Mouse (Mus musculus) adipocyte (in vitro differentiated cells): ENCODE results near the gene Pip4k2a.
"Not testable (repeated sequence)": the region's sequence is repeated elsewhere in the genome, so short reads cannot be mapped to it uniquely, and the experiment has no call there.

ENCODE experiments used
- DNase-seq: peaks from one replicate; pipeline ENCODE4 v3.0.0-alpha.2; 2016; ENCODE audit warnings: low spot score

The Pip4k2a gene

DNA sequence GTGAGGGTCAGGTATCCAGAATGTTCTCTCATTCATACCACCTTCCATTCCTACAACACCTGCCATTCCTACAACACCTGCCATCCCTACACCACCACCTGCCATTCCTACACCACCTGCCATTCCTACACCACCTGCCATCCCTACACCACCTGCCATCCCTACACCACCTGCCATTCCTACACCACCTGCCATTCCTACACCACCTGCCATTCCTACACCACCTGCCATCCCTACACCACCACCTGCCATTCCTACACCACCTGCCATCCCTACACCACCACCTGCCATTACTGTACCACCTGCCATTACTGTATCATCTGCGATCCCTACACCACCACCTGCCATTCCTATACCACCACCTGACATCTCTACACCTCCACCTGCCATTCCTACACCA, 104.6 kb downstream of the Pip4k2a start:
- DNase-seq, result not testable (repeated sequence)

DNA sequence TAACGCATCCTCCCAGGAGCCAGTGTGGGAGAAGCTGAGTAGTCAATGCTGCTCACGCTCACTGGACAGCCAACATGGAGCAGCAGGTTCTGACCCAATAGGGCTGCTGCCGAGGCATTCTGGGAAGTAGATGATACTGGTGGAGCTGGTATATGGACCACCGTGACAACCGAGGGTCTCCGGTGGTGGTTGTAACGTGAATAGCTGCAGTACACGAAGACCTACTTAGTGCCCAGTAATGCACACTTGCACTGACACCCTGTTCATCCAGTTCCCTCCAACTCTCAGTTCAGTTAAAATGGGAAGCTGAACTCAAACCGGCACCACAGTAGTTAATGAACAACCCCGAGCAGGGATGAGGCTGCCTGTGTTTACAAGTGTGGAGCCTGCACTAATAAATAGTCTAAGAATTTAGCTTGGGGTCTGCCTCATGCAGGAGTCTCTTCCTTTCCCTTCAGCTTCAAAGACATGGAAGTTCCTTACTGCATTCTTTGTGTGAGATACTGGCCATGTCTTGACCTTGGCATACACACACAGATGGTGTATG, 105.9 kb downstream of the Pip4k2a start:
- DNase-seq, result no peak

DNA sequence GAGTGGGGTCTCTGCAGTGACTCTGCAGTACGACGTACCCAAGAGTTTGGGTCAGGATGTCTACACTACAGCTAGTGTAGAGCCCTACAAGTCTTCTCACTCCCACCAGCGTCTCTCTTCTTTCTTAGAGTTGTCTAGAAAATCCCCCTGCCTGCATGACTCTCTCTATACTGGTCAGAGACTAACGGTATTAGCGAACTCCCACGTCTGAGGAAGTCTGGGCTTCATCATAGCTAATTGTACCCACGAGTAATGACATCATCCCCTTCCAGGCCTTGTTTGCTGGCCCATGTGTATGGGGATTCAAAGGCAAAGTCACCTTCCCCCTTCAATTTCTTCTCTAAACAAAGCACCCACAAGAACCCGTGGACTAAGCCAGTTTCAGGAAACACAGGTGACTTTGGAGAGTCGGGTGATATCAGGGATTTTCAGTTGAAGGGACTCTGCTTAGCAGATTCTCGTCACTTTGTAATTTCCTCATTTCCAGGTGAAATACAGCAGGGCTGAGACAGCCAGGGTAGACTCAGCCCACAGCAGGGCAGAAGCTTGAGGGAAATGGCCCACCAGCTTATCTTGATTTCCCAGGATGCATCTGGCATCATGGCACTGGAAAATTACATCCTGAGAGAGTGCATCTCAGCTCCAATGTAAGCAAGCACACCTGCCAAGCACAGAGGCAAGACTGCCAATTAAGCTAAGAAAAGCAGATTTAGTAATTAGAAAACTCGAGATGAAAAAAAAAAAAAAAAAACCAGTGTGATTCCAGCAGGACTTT, 107.5 kb downstream of the Pip4k2a start:
- no peak for DNase-seq

DNA sequence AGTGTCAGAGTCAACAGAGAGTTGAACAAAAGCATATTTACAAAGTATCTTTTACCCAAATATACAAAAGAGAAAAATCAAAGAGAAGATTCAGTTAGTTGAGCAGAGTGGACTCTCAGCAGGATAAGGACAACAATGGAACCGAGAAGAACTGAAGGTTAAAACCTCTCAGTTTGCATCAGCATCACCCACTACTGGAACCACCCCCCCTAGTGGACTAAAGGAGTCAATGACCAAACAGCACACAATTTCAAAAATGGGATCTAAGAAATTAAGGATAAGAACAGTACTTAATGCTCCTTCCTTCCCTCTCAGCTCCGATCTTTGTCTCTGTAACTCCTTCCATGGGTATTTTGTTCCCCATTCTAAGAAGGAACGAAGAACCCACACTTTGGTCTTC, 113.6 kb downstream of the Pip4k2a start:
- no peak for DNase-seq

DNA sequence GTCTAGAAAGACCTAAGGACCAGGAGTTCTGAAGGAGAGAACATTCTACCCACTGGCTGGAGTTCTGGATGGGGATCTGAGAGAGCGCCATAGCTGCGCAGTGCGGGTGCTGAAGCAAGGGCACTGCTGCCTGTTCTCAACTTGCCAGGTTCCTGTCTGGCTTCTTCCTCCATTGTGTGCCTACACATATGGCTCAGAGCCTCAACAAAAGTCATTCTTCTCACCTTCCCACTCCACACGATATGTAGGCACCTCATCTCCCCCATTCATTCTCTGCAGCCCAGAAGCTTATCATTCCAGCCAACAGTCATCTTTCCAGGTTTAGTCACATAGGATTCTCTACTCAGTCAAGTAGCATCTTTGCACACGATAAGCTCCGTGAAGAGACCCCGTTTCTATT, 123.3 kb downstream of the Pip4k2a start:
- no peak for DNase-seq

DNA sequence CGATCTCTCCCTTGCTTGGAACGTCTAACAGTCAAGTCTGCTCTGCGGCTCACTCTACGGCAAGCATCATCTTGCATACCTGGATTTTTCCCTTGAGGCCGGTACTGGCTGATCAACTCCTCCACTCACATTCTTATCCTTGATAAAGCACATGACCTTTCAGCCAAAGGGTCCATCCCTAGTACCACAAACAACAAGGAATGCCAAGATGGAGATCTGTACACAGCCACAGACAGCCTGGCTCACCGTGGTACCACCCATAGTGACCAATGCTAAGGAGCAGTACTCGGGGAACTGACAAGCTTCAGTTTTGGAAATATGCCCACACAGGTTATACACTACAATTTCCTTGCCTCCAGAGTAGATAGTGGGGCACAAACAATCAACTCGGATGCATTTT, 123.9 kb downstream of the Pip4k2a start:
- no peak for DNase-seq

DNA sequence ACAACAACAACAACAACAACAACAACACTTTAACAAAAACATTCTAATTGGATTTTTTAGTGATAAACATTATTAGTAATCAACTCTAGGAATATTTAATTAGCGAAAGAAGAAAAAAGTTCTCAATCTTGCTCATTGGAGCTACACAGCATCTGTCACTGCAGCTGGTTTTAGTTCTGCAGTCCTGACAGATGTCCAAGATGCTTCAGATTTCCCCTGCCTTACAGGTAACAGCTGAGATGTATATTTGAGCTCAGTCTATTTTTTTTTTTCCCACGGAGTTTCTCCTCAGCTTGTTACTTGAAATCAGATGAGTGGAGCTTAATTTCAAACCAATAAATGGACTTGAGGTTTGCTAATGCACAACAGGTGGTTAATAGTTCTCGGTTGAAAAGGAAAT, 124.5 kb downstream of the Pip4k2a start:
- no peak for DNase-seq

DNA sequence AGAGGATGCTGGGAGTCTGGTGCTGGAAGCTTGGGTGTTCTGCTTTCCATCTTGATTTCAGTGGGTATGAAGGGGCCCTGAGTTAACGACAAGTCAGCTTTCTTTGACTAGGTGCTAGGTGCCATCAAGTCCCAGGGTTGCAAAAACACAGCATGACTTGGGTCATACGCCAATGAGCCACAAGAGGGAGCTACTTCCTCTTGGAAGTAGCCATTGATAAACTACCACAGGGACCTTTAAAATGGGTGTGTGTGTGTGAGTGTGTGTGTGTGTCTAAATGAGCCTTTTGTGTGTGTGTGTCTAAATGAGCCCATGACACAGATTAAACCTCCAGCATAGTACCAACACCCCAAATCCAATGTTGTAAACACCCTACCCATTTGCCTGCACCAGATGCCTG, 125.1 kb downstream of the Pip4k2a start:
- DNase-seq, result peak; percentile 77

DNA sequence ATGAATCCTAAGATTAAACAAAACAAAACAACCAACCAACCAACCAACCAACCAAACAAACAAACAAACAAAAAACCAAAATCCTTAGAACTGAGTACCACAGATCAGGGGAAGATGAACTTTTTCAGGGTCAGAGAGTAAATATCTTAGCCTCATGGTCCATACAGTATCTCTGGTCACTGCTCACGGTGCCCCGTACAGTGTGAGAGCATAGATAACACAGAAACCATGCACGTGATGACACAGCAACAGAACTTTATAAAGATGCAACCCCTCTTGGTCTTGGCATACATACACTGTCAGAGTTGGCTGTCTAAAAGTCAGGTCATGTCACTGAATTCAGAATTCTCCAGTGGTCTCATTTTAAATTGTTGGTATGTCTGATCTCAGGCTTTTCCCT, 126.8 kb downstream of the Pip4k2a start:
- no peak for DNase-seq

DNA sequence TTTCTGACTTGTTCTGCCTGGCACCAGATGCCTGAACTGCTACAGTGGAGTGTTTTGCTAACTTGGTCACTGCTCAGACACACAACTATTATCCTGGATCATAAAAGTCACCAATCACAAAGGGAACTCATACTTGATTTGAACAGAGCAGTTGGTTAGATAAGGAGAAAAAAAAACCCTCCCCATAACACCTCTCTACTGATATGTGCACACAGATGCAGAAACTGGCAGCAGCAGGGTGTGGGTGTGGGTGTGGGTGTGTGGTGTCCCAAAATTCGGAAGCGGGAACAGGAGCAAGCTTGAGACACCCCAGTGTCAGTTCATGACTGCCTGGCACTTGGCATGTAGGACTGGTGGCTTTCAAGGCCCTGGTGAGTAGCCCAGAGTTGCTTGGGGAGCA, 130.9 kb downstream of the Pip4k2a start:
- no peak for DNase-seq

DNA sequence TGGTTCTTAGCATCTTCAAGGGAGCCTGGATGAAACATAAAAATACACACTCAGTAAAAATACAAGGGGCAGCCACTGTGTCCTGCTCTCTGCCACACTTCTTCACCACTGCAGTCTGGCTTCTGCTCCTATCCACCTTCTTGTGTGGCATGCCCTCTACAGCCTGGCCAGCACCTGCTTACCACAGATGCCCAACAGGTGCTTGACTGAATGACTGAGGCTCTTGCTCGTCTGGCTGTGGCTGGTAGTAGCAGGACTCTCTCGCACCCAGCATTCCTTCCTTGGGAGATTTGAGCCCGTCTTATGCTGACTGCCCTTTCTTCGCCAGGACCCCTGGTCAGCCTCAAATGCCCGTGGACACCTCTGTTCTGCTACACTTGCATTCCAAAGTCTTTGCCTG, 133.2 kb downstream of the Pip4k2a start:
- DNase-seq, result no peak

DNA sequence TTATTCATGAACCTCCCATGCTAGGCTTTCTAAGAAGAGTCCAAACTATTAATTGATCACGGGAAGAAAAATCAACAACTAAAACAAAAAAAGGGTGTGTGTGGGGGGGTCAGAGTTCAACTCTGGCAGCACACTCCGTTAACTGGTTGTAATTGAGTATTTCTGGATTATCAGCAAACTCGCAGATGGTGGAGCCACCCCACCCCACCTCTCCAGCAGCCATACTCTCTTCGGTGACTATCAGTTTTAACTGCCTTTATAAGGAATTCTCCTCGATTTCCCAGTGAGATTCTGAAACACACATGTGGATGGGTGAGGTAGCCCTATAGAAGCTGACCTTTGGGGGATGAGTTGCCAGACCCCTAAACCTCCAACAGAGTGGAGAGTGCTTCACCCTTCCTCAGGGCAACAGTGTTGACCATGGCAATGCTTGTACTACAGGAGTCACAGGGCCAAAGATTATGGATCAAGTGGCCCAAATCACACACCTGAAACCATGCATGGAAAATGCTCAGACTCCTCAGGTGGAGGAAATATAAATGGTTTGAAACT, 136.2 kb downstream of the Pip4k2a start:
- DNase-seq, result no peak

DNA sequence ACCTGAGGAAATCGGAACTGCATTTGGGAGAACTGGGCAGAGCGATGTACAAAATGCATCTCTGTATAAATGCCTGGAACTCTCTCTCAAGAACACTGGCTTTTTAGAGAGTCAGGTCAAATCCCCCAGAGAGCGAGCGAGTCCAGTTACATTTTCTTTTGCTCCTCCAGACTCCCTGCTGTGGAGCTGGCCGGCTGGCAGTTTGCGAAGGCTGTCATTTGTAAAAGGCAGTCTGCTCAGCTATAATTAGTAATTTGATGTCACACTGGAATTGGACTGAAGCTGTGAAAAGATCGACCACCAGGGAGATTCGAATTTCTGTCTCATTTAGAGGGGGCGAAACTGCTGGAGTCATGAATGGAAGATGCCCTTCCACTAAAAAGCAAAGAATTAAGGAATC, 137.2 kb downstream of the Pip4k2a start:
- DNase-seq, result no peak

DNA sequence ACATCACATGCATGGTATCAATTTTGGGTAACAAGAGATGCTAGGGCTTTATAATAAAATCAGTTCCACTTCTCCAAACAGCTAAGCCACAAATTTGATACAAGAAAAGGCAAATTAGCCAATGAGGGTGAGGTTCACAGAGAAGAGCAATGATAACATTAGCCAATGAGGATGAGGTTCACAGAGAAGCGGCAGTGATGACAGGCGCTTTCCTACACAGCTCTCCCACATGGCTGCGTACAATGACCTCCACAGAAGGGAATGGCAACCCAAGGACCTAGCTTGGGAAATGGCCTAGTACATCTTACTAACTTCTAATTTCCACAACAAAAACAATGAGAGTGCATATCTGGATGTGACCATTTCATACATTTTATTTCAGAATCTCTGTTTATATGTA, 140.0 kb downstream of the Pip4k2a start:
- no peak for DNase-seq

DNA sequence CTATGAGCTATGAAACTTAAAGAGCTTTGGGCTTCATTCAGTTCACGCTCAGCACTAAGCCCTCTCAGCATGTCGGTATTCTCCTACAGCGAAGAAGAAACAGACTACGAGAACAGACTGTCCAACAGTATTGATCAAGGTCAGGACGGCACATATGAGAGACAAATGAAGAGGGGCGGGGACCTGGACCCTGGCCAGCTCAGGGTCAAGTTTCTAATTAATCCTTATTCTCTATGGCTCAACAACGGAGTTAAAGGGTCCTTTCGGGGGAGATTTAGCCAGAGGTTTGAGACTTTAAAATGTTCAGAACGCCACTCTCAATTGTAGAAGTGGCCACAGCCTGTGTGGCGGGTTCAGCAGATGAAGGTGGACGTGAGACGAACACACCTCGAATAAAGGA, 141.5 kb downstream of the Pip4k2a start:
- DNase-seq, result no peak

DNA sequence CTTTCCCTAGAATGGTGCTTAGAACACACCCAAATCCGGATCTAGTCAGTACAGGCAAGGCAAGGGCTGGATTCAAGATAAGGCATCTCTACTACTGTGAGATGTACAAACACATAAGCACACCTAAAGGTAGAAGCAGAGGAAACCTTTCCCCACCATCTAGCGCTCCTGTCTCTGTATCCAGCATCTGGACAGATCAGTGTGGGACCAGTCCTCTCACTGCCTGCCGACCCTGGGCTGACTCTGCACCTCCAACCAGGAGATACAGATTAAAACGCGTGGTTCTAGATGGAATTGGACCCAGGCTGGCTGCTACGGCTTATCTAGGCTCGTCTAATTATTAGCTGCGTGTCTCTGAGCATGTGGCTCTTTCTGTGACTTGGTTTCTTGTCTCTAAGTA, 142.7 kb downstream of the Pip4k2a start:
- no peak for DNase-seq

DNA sequence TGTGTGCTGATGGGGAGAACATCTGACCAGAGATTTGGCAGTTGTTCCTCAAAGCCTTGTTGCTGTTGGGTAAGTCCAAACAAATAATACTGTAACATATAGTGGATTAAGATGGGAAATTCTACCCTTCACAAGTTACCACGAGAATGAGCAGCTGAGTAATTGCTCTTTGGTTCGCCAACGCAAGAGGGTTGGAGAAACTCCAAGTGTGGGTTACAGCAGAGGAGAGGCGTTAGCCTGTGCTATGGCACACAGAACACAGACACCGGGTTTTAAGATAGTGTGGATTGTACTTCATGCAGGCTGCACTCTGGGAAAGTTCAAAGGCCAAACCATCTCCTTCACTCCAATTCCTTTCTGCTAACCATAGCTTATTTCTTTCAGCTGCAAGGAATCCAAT, 144.6 kb downstream of the Pip4k2a start:
- DNase-seq, result peak; percentile 6

DNA sequence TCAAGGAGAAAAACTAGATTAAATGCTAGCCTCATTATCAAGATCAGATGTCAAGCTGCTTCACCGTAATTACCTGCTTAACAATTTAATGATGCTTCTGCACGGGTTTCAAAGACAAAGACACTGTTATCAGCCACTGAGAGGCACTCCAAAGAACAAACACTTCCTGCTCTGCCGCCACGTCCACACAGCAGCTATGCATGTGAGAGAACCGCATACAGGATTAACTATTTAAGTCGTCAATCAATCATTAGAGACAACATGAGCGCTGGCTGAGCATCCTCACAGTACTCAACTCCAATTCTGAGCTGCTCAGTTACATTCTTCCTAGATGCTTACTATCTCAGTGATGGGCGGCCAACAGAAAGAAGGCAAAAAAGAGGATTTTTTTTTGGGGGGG, 147.3 kb downstream of the Pip4k2a start:
- no peak for DNase-seq

DNA sequence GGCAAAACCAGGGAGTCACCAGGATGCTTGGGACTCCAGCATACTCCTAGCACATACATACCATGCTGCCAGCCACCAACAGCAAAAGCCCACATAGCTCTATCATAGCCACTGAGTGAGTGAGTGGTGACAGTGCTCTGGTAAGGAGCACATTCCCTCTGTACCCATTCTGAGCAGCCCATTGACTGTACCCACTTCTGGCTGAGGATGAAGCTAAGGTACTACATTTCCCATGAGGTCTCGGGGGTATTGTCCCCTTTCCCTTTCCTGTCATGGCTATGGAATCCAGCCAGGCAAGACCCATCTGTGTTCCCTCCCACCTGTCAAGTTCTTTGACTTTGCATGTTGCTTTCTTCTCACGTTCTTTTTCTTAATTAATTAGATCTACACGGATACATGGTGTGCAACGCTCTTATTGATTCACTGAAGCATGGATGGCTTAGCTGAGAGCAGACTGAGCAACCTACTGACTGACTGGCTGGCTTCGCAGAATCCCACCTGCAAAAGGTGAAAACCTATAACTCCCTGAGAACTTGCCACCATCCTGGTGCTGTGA, 149.8 kb downstream of the Pip4k2a start:
- no peak for DNase-seq

DNA sequence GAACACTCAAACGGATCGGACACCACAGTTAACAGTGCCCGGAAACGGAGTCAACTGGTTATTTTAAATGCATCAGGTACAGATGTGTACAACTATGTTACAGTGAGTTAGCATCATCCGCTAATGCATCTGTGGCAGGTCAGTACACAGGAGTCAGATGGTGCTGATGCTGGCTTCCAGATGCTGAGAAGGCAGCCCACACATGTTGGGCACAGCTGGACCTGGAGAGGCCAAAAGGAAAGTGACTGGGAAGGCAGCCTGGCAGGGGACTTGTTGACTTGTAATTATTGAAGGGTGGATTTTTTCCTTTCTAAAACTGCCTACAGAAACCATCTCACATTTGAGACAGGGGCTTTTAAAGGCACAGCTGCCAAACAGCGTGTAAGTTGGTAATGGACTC, 155.4 kb downstream of the Pip4k2a start:
- DNase-seq, result no peak

DNA sequence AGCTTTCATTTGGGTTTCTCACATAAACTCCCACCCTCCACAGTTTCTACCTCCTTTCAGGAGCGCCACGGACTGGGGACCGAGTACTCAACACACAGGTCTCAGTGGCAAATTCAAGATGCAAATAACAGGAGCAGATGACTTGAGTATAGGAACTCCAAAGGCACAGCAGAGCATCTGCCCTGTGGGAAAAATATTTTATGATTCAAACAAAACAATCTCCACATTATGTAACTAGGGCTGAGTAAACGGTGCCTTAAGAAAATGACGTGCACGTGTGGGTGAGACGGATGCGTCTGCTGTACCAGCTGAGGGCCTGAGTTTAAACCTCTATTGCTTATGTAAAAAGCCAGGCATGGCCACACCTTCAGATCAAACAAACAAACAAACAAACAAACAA, 156.9 kb downstream of the Pip4k2a start:
- DNase-seq, result no peak

DNA sequence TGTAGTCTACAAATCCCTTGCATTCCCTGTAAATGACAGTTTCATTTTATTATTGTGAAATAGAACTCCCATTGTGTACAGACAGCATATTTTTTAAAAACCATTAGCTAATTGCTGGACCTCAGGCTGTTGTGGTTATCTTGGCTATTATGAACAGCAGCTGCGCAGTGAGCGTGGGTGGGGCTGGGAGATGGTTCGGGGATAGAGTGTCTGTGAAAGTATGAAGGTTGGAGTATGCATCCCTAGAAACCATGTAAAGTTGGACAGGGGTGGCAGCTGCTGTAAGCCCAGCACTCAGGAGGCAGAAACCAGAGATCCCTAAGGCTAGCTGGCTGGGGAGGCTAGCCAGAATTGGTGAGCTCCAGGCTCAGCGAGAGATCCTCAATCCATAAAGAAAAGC, 158.4 kb downstream of the Pip4k2a start:
- no peak for DNase-seq

DNA sequence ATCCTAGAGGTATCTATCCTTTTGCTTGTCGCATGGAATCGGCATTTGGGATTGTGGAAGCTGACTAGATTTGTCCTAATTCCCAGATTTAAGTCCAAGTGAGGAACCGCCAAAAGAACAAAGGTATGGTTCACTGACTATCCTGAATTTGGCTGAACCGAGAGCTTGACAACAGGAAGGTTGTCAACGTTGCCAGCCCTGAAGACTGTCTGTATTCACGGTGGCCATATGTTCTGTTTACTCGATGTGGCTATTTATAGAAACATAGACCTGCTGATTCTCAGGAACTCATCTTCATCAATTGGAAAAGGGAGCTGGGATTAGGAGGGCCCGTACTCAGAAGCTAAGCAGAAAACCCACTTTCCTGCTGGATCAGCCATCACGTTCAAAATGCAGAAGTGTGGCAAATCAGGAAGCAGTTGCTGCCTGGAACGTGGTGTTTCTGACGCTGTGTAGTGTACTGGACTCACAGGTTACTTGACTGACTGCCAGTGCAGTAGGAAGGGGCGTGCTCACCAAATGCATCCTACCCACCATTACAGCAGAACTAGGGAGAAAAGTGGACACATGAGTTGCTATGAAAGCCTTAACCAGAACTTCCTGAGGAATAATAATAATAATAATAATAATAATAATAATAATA, 162.5 kb downstream of the Pip4k2a start:
- DNase-seq, result no peak
